Mouse (Mus musculus) bone marrow macrophage, adult 2 months (primary cell): Measurements from ENCODE around the gene Chmp3.

Experiments
- CTCF ChIP-seq: IDR thresholded peaks from 2 replicates; pipeline ENCODE4 v1.5.1; 2012; ENCODE audit warnings: low read depth, mild to moderate bottlenecking, low read length, moderate library complexity
- POLR2A ChIP-seq: IDR thresholded peaks from 2 replicates; pipeline ENCODE4 v1.6.1; 2012; ENCODE audit warnings: mild to moderate bottlenecking, low read depth, low read length, borderline replicate concordance

DNA sequence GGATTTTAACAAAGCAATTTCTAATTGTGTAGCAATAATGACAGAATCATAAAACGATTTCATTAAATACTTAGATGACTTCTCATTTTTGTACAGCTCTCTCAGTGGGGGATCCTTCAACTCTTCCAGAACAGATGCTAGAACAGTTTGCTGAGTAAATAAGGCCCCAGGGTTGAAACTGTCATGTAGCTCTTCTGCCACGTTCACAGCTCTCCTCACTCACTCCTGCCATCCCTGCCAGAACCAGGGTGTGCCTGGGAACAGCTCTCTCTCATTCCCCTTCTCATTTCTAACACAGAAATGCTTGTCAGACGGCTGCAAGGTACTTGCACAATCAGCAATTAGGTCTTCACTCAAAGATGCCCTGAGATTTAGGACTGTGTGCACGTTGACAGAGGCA lies 40.6 kb upstream of the Chmp3 start:
- TF ChIP-seq POLR2A = no peak
- TF ChIP-seq CTCF = no peak
